Mouse (Mus musculus) G1E (cell line): Measurements from ENCODE around the gene Fkrp. TPM values are rescaled to one million over a fixed set of nuclear protein-coding genes. Genes with fewer than 3 reads are reported as not detected.
A peak's percentile ranks its signal among the peaks of the same experiment; 100 is the strongest.

Experiments used
- ATAC-seq: 2 replicates; pipeline ENCODE4 v1.8.0; 2016; ENCODE audit warnings: mild to moderate bottlenecking; ENCODE audit not compliant: insufficient number of reproducible peaks, poor library complexity, low FRiP score, severe bottlenecking; ENCODE audit errors: extremely low read depth
- DNase-seq: peaks from one replicate; pipeline ENCODE4 v3.0.0; 2012; ENCODE audit warnings: low spot score
- H3K27me3 ChIP-seq: 2 replicates; pipeline ENCODE4 v1.6.1; 2012; ENCODE audit warnings: mild to moderate bottlenecking, low read length, inconsistent platforms; ENCODE audit not compliant: insufficient read depth
- H3K36me3 ChIP-seq: replicated peaks from 2 replicates; pipeline ENCODE3; 2012; ENCODE audit warnings: mild to moderate bottlenecking, inconsistent platforms
- H3K4me1 ChIP-seq: 2 replicates; pipeline ENCODE4 v1.6.1; 2012; ENCODE audit warnings: low read depth, low read length, inconsistent platforms, mixed read lengths; ENCODE audit not compliant: insufficient read depth
- H3K4me3 ChIP-seq: 2 replicates; pipeline ENCODE4 v1.5.1; 2012; ENCODE audit warnings: low read depth, mild to moderate bottlenecking, inconsistent platforms, low read length, moderate library complexity, mixed read lengths
- H3K9me3 ChIP-seq: replicated peaks from 2 replicates; pipeline ENCODE4 v1.6.1; 2012; ENCODE audit warnings: inconsistent platforms
- CTCF ChIP-seq: IDR thresholded peaks from 2 replicates; pipeline ENCODE4 v1.5.1; 2012; ENCODE audit warnings: low read depth, low read length, inconsistent platforms, mixed read lengths
- GATA1 ChIP-seq: IDR thresholded peaks from 2 replicates; pipeline ENCODE4 v1.6.1; 2012; ENCODE audit warnings: borderline replicate concordance, low read length, inconsistent platforms, mixed read lengths
- GATA2 ChIP-seq: IDR thresholded peaks from 2 replicates; pipeline ENCODE4 v1.6.1; 2012; ENCODE audit warnings: low read depth, low read length, inconsistent platforms, borderline replicate concordance
- POLR2AphosphoS5 ChIP-seq: IDR thresholded peaks from 2 replicates; pipeline ENCODE4 v1.6.1; 2012; ENCODE audit warnings: low read depth, low read length, inconsistent platforms; ENCODE audit not compliant: insufficient replicate concordance
- TAL1 ChIP-seq: conservative IDR thresholded peaks from 2 replicates; pipeline ENCODE4 v1.6.1; 2012; ENCODE audit warnings: low read depth, low read length, inconsistent platforms, mixed read lengths
- polyA plus RNA-seq: library from polyadenylated mRNA; stranded (reverse); fragments of >175 nt; gene quantifications from 2 replicates; pipeline ENCODE4 v1.2.3, GENCODE M21; 2012
- total RNA-seq, 2 experiments: library from RNA; stranded (forward) in 1 of 2; stranded (reverse) in 1 of 2; fragments of 200-1000 nt in 1 of 2; fragments of >200 nt in 1 of 2; fragmentation: Nextera tagmentation in 1 of 2; gene quantifications; 2 replicates each; pipeline ENCODE4 v1.2.3; 2014 to 2017

Fkrp gene
- total and polyA plus RNA-seq, 3 experiments = 11.3 to 30.6 (median 18.0) TPM

- peaks cover 28% of the 10 kb centered on the region for H3K4me1 ChIP-seq
- H3K36me3 ChIP-seq = peaks cover 82% of the 10 kb centered on the region
- no peak for ATAC-seq
- DNase-seq = no peak
- peaks cover 10% of the 10 kb centered on the region for H3K9me3 ChIP-seq
- TF ChIP-seq GATA2 = no peak
- TF ChIP-seq CTCF = no peak
- TF ChIP-seq TAL1 = no peak
- no peak for TF ChIP-seq GATA1
- no peak for TF ChIP-seq POLR2AphosphoS5
- no peaks in the 10 kb centered on the region for H3K27me3 ChIP-seq
- H3K4me3 ChIP-seq = no peak overlapping the region; the same call in 1 of the 2 replicates
Measured at GRCm38 (mm10) chr7:16811649-16812070, 4.9 kb downstream of the Fkrp start.

- ATAC-seq (no peak), DNase-seq (no peak)
- no peak for TF ChIP-seq CTCF
- TF ChIP-seq TAL1 = no peak
- Histone ChIP-seq H3K4me1 (peaks cover 28% of the 10 kb centered on the region), H3K36me3 (peaks cover 87% of the 10 kb centered on the region), H3K27me3 (no peaks in the 10 kb centered on the region), H3K9me3 (peaks cover 10% of the 10 kb centered on the region), H3K4me3 (peak overlapping the region; percentile 33; the same call in 1 of the 2 replicates)
Measured at GRCm38 (mm10) chr7:16810920-16811648, 5.4 kb downstream of the Fkrp start.

- TF ChIP-seq POLR2AphosphoS5 (no peak), GATA2 (no peak), TAL1 (no peak), CTCF (no peak), GATA1 (no peak)
- ATAC-seq (no peak), DNase-seq (no peak)
- peaks cover 87% of the 10 kb centered on the region for H3K36me3 ChIP-seq
- no peaks in the 10 kb centered on the region for H3K27me3 ChIP-seq
- peaks cover 22% of the 10 kb centered on the region for H3K4me1 ChIP-seq
- peak overlapping the region; percentile 33; the same call in 1 of the 2 replicates for H3K4me3 ChIP-seq
- peaks cover 10% of the 10 kb centered on the region for H3K9me3 ChIP-seq
Measured at GRCm38 (mm10) chr7:16810399-16810919, 6.1 kb downstream of the Fkrp start.

- no peak overlapping the region for H3K4me3 ChIP-seq
- peaks cover 10% of the 10 kb centered on the region for H3K9me3 ChIP-seq
- TF ChIP-seq GATA2 = no peak
- peak; percentile 86 for TF ChIP-seq CTCF
- ATAC-seq = no peak
- H3K36me3 ChIP-seq = peaks cover 80% of the 10 kb centered on the region
- peak; percentile 53 for DNase-seq
- H3K4me1 ChIP-seq = peaks cover 15% of the 10 kb centered on the region
- H3K27me3 ChIP-seq = no peaks in the 10 kb centered on the region
Measured at GRCm38 (mm10) chr7:16809739-16810138, 6.8 kb downstream of the Fkrp start.

- peaks cover 69% of the 10 kb centered on the region for H3K36me3 ChIP-seq
- ATAC-seq (no peak), DNase-seq (no peak)
- H3K27me3 ChIP-seq = no peaks in the 10 kb centered on the region
- H3K9me3 ChIP-seq = peaks cover 10% of the 10 kb centered on the region
- H3K4me1 ChIP-seq = peaks cover 10% of the 10 kb centered on the region
- H3K4me3 ChIP-seq = no peak overlapping the region
- no peak for TF ChIP-seq GATA1
Measured at GRCm38 (mm10) chr7:16808647-16809046, 7.9 kb downstream of the Fkrp start.

- Histone ChIP-seq H3K4me1 (peaks cover 10% of the 10 kb centered on the region), H3K9me3 (peaks cover 10% of the 10 kb centered on the region), H3K36me3 (peaks cover 63% of the 10 kb centered on the region), H3K27me3 (no peaks in the 10 kb centered on the region), H3K4me3 (no peak overlapping the region)
- ATAC-seq (no peak), DNase-seq (no peak)
- no peak for TF ChIP-seq POLR2AphosphoS5
- no peak for TF ChIP-seq GATA2
Measured at GRCm38 (mm10) chr7:16807936-16808335, 8.6 kb downstream of the Fkrp start.

- no peak; the same call in 1 of the 2 replicates for ATAC-seq
- DNase-seq = no peak
Measured at GRCm38 (mm10) chr7:16804409-16805028, 12.0 kb downstream of the Fkrp start.

More at GRCm38 (mm10) chr7:16804409-16805028, 12.0 kb downstream of the Fkrp start:
- Histone ChIP-seq H3K4me1 (peaks cover 1% of the 10 kb centered on the region; the same call in 1 of the 2 replicates), H3K4me3 (no peak overlapping the region), H3K36me3 (peaks cover 32% of the 10 kb centered on the region), H3K27me3 (no peaks in the 10 kb centered on the region), H3K9me3 (no peaks in the 10 kb centered on the region)
- peak; percentile 43 for TF ChIP-seq CTCF
- no peak for TF ChIP-seq GATA2
- no peak for TF ChIP-seq GATA1
